Mouse (Mus musculus) left cerebral cortex, postnatal 25 days (tissue): Measurements from ENCODE around the gene Mfsd7a. TPM values are rescaled to one million over a fixed set of nuclear protein-coding genes. Genes with fewer than 3 reads are reported as not detected.

Experiments
- DNase-seq, 2 experiments: peaks; one replicate each; pipeline ENCODE4 v3.0.0; 2022; ENCODE audit warnings: low spot score in 2 of 2, mixed read lengths in 1 of 2
- intact Hi-C: fragments of 180-260 bp; cut with DNase I; formaldehyde crosslinking; loops from one replicate; pipeline ENCODE4 v1.15.1; 2025
- total RNA-seq, 2 experiments: library from RNA; stranded (reverse); gene quantifications; 2 replicates each; pipeline ENCODE4 v1.2.3; 2021

Mfsd7a gene
- total RNA-seq, 2 experiments from 2014 or later: 0.25 to 0.69 TPM

DNA sequence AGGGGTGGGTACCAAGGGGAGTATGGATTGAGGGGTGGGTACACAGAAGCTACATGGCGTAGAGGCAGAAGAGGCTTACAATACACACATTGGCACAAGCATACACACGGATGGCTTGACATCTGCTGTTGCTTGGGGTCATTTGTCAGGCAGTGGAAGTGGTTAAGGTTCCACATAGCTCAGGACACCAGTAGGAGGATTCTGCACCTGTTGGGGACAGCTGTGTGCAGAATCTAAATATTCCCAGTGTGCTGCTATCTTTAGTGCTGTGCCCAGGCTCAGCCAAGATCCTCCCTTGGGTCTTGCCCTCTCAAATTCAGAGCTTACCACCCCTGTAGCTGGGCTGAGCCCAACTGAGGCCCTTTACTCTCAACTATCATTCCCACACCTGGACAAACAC lies 12.6 kb downstream of the Mfsd7a start:
- no peak for DNase-seq
- intact Hi-C loops: no loop called here

DNA sequence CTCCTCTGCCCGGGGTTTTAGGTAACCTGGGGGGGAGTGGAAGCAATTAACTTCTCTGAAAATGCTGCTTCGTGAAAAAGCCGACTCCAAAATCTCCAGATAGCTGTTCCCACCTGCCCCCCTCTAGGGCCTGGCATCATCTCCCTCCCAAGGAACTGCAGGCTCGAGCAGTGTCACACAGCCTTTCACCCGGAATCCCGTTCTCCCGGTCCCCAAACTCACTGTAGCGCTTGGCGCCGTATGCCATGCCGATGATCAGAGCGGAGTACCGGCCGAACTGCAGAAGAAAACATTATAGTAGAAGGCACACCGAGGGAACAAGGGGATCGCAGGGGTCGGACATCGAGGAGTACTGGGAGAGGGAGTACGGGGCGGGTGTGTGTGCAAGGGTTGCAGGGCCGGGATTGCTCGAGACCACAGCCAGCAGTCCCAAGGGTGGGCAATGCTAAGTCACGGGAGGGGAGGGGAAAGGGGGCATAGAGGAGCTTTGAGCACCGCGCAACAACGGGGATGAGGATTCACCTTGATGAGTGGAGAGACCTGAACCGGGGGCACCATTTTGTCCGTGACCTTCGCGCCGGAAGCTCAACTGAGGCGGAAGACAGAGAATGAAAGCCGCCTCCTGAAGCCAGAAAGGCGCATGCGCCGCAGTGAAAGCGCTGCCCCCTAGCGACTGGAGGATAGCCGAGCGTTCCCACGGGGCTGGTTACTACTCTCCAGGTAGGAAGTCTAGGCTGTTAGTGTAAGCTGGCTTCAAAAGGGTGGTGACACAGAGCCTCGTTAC lies 14.7 kb downstream of the Mfsd7a start, which contains the start of gene Atp5k:
Gene Atp5k, minus strand, starts transcription at position 645 of the 784 bp plus-strand sequence.
- intact Hi-C loops: loop anchor here (2.0 to 5.0 kb wide), 4 partner anchors 27 to 208 kb away; partner anchors contain the start of gene Pcgf3
- DNase-seq: peak; percentile 92 to 98

DNA sequence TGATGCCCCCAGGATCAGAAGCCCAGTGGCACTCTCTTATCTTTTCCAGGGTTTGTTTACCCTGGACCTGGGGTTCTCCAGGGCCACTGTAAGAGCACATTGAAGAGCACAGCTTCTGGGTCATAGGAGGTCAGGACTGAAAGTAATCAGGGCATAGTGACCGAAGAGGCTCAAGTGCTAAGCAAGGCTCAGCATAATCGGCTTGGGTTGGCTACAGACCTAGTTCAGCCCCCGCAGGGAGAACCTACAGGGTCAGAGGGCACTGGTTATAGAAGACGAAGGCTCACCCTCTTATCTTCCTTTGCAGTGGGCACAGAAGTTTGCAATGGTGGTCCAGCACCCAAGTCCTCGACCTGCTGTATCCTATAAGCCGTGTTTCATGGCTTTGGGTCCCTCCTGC lies 17.5 kb downstream of the Mfsd7a start:
- no peak for DNase-seq
- intact Hi-C loops: loop anchor here (5.0 kb wide), 2 partner anchors 151 to 211 kb away; no protein-coding TSS in a partner anchor

DNA sequence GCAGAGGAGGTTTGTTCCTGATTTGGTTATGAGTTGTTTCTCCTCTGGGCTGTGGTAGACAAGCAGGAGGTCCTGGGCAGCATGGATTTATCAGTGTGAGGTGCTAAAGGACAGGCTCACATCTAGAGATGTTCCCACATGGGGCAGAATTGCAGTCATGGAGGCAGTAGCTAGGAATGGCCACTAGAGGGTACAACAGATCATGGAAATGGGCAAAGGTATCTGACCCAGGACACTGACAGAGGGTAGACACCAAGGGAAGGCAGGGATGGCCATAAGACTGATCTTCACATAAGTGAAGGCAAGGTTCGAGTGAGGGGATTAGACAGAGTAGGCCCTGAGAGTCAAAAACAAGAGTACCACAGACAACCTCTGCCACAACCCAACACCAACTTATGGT lies 21.5 kb downstream of the Mfsd7a start:
- peak; percentile 43 to 47 for DNase-seq
- intact Hi-C loops: loop anchor here (5.0 kb wide), 1 partner anchor 225 kb away; no protein-coding TSS in a partner anchor

GRCm38 (mm10) chr5:108423427-108423826 lies 25.3 kb downstream of the Mfsd7a start:
- intact Hi-C loops: no loop called here
- DNase-seq: no peak

- intact Hi-C loops: no loop called here
- DNase-seq: no peak
Observed at GRCm38 (mm10) chr5:108422741-108423140, 25.9 kb downstream of the Mfsd7a start.

GRCm38 (mm10) chr5:108414711-108415110 lies 34.0 kb downstream of the Mfsd7a start:
- DNase-seq: no peak
- intact Hi-C loops: no loop called here

GRCm38 (mm10) chr5:108406977-108407376 lies 41.7 kb downstream of the Mfsd7a start:
- intact Hi-C loops: loop anchor here (1.0 kb wide), 2 partner anchors 22 to 38 kb away; no protein-coding TSS in a partner anchor
- peak in 1 of 2 experiments; percentile 72 for DNase-seq

- DNase-seq: no peak
- intact Hi-C loops: no loop called here
Observed at GRCm38 (mm10) chr5:108405460-108405859, 43.2 kb downstream of the Mfsd7a start.

DNA sequence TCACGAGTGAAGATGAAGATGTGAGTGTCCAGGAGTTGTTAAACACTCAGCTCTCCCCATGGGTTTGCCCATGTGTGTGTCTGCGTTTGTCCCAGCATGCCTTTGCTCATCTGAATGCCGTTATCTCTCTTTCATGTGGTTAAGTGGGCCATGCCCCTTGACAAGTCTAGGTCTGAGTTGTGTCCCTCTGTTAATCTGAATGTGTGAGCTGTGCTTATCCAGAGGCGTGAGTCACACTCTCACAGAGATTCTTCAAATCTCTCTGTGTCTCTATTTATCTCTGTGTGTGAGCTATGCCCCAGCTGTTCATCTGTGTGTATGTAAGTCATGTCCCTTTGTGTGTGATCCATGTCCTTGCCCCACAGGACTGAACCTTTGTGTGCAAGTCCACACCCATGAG lies 45.2 kb downstream of the Mfsd7a start:
- no peak for DNase-seq
- intact Hi-C loops: no loop called here

Other genes with a start within 250 kb of the Mfsd7a start
- 10 to 100 TPM; 36.4 to 38.9 TPM for gene Dr1, start 180.0 kb downstream of the Mfsd7a start, total RNA-seq
- gene Pigg, start 136.3 kb downstream of the Mfsd7a start, total RNA-seq: 10 to 100 TPM; 12.5 TPM
- 10 to 100 TPM; 69.2 to 70.0 TPM for gene Gm42517, start 81.0 kb downstream of the Mfsd7a start, total RNA-seq
- under 1 TPM; 0.16 to 0.27 TPM for gene Pde6b, start 60.5 kb downstream of the Mfsd7a start, total RNA-seq
- gene Atp5k, start 14.4 kb downstream of the Mfsd7a start, total RNA-seq: 100 to 1,000 TPM; 270 to 287 TPM
- gene Pcgf3, start 12.3 kb upstream of the Mfsd7a start, total RNA-seq: 10 to 100 TPM; 47.2 to 58.5 TPM
- 100 to 1,000 TPM; 640 to 650 TPM for gene Cplx1, start 101.1 kb upstream of the Mfsd7a start, total RNA-seq
- gene Gak, start 180.9 kb upstream of the Mfsd7a start, total RNA-seq: 10 to 100 TPM; 98.6 to 99.1 TPM
- 10 to 100 TPM; 37.4 to 42.1 TPM for gene Tmem175, start 180.9 kb upstream of the Mfsd7a start, total RNA-seq
- 10 to 100 TPM; 11.4 to 15.0 TPM for gene Idua, start 211.4 kb upstream of the Mfsd7a start, total RNA-seq
- 10 to 100 TPM; 46.9 to 57.7 TPM for gene Dgkq, start 220.8 kb upstream of the Mfsd7a start, total RNA-seq
- 1 to 10 TPM; 1.3 to 1.5 TPM for gene Slc26a1, start 226.7 kb upstream of the Mfsd7a start, total RNA-seq
- 10 to 100 TPM; 20.0 to 20.6 TPM for gene Fgfrl1, start 243.5 kb upstream of the Mfsd7a start, total RNA-seq